Mouse (Mus musculus): ENCODE results near the gene Hmgcr.
"Not testable (repeated sequence)": the region's sequence is repeated elsewhere in the genome, so short reads cannot be mapped to it uniquely, and the experiment has no call there.

Gene Hmgcr

GRCm38 (mm10) chr13:96670019-96670405 is 724 bp downstream of the Hmgcr start:
- DNase-seq (ENCODE audit: low spot score in 2 of 2), result no peak

DNA sequence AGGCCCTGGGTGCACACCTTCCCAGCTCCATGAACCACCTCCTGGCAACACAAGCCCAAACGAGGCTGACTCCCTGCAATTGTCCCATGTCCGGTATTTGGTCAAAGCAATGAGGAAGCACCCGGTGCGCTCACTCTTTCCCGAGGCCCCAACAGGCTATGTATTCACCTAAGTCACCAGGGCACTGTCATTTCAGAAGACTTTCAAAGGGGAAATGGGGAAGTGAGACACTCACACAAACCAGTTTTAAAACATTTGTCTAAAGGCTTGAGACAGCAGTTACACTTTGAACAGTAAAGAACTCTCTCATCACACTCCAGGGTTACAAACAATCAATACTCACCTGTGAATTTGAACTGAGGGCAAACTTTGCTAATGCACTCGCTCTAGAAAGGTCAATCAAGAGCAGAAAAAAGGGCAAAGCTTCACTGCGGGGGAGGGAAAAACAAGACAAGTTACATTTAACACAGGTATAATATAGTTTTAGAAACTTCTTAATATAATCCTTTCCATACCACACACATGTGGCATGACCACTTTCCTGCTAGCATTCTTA is 6.2 kb downstream of the Hmgcr start:
- no peak for DNase-seq (ENCODE audit: low spot score in 2 of 2)

DNA sequence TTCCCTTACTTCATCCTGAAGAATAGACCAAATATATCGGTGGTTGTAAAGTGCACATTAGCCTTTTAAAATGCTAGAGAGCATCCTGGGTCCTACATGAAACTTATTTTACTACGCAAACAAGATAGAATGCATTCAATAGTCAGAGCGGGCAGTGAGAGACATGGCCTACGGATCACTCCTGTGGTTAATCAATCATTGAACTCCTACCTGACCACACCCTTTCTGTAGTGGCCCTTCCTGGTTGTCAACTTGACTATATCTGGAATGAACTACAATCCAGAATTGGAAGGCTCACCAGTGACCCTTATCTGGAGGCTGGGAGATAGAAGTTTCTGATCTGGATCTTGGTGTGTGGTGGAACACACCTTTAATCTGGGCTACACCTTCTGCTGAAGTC is 7.6 kb downstream of the Hmgcr start:
- DNase-seq (ENCODE audit: low spot score in 2 of 2), result not testable (repeated sequence)

GRCm38 (mm10) chr13:96660095-96660860 is 10.5 kb downstream of the Hmgcr start:
- DNase-seq (ENCODE audit: low spot score in 2 of 2), result no peak

DNA sequence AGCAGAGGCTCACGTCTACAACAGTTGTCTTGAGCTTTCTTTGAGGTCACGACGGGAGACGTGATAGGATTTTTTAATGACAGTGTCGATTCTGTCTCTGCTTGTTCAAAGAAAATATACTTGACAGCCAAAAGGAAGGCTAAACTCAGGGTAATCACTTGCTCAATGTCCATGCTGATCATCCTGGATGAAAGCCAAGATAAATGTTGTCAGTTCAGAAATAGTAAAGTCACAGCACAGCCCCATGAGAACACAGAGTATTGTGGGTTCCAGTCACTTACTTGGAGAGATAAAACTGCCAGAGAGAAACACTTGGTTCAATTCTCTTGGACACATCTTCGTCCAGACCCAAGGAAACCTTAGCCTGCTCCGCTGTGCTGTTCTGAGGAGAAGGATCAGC is 11.8 kb downstream of the Hmgcr start:
- no peak for DNase-seq (ENCODE audit: low spot score in 2 of 2)

DNA sequence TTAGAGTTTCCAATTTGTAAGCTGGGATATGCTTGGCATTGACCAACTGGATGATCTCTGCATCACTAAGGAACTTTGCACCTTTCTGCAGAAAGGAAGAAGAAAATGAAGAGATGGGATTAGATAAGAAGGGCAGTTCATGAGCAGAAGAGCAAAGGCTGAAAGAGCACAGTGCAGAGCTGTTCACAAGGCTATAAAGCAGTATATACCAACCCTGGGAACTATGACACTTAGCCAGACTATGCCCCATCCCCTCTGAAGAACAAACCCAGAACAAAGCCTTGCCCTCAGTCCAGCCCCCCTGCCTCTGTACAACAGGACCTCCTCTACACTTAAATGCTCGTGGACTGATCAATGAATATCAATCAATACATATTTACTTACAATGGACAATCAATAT is 14.1 kb downstream of the Hmgcr start:
- no peak for DNase-seq (ENCODE audit: low spot score in 2 of 2)

GRCm38 (mm10) chr13:96653041-96653440 is 17.7 kb downstream of the Hmgcr start:
- no peak for DNase-seq (ENCODE audit: low spot score in 2 of 2)

DNA sequence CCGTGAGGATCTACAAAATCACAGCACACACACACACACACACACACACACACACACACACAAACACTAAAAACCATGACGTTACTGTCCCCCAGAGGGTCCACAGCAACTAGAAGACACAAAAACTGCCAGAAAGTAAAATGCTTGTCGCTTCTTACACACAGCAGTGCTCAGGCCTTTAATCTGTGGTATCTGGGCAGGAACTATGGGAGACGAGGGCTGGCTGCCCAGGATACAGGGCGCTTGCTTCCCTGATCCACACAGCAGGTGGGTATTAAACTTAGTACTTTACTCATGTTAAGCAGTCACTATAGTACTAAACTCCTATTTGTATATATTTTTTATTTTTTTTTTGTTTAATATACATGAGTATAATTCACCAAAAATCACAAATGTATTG is 24.9 kb downstream of the Hmgcr start:
- no peak for DNase-seq (ENCODE audit: low spot score in 2 of 2)

DNA sequence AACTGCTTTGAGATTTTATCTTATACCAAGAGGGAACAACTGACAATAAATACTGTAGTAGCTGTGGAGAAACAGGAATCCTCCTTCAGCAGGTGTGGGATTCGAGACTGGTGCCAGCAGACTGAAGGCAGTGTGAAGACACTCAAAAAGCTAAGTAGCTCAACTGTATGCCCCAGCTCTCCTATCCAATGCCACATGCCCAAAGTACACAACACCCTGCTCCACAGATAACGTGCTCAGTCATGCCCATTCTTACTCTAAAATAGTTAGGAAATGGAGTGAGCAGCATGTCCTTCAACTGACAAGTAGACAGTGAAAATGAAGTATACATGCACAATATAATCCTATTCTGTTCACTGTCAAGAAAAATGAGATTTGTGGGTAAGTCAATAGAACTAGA is 26.6 kb downstream of the Hmgcr start:
- no peak for DNase-seq (ENCODE audit: low spot score in 2 of 2)

DNA sequence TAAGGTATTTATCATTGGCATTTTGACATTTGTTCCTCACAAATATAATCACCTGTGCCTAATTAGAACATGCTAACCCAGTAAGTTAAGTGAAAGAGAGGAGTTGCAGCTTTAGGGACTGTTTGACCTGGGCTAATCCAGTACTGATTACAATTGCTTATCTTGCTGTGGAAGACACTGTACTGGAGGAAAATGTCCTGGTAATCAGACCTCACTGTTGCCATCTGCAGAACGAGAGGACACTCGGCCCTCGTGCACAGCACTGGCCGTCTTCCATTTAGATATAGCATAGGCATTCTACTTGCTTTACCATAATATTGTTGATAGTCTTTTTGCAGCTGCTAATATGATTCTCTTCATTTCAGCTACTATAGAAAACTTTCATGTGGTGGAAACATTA is 40.3 kb downstream of the Hmgcr start:
- no peak for DNase-seq (ENCODE audit: low spot score in 2 of 2)

- DNase-seq (ENCODE audit: low spot score in 2 of 2), result no peak
Measured at GRCm38 (mm10) chr13:96620891-96621290, 49.8 kb downstream of the Hmgcr start.

- DNase-seq (ENCODE audit: low spot score in 2 of 2), result no peak
Measured at GRCm38 (mm10) chr13:96614615-96615014, 56.1 kb downstream of the Hmgcr start.

DNA sequence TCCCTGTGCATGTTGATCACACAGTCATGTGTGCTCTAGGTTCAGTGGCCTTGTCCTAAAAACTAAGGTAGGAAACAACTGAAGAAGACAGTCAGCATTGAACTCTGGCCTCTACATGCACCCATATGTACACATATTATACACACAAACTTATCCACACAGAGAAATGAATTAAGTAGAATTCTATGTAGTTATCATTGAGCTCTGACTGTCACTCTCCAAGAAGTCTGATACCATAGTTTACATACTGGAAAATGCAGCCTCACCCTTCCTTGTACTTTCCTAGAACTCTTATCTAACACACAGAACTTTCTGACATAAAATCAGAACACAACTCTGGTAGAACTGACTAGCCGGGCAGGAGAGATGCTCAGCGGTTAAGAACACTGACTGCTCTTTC is 66.5 kb downstream of the Hmgcr start:
- no peak for DNase-seq (ENCODE audit: low spot score in 2 of 2)

DNA sequence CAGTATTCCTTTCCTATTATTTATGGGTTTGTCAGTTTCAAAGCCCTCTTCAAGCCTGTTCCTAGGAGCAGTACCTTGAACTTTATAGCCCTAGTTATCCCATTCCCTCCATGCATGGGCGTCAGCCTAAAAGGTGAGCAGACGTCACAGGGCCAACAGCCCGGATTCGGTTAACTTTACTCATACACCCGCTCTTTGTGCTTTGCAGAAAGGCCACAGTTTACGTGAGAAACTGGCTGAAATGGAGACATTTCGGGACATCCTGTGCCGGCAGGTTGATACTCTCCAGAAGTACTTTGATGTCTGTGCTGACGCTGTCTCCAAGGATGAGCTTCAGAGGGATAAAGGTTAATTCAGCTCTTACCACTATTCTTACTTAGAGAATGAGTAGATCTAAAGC is 71.6 kb downstream of the Hmgcr start:
- no peak for DNase-seq (ENCODE audit: low spot score in 2 of 2)
